In genomic region chr2:115247673-115248072, GRCm38 (mm10) we compare ENCODE assay signal across 35 mouse cellular contexts.
"Had no signal": no experiment of that assay in that cellular context is flagged by ENCODE, and none has a peak within 500 bp of the region (broad histone marks: within the 10 kb centered on the region; RNA-seq: fewer than 3 reads in every experiment).

No protein-coding gene starts in this region.

- H3K4me3 ChIP-seq: heart, embryonic 10.5 days; heart, embryonic 12.5 days; heart, embryonic 13.5 days; heart, embryonic 15.5 days; hindbrain, embryonic 10.5 days; hindbrain, embryonic 12.5 days; hindbrain, embryonic 13.5 days; hindbrain, embryonic 15.5 days; intestine, embryonic 15.5 days; kidney, embryonic 15.5 days; layer of hippocampus, adult 2 months had no signal

- H3K9me3 ChIP-seq: heart, embryonic 10.5 days; heart, embryonic 12.5 days; heart, embryonic 13.5 days; heart, embryonic 15.5 days; hindbrain, embryonic 10.5 days; hindbrain, embryonic 12.5 days; hindbrain, embryonic 13.5 days; hindbrain, embryonic 15.5 days; intestine, embryonic 15.5 days; kidney, embryonic 15.5 days had no signal

- H3K27ac ChIP-seq: heart, embryonic 10.5 days; heart, embryonic 13.5 days; heart, embryonic 15.5 days; hindbrain, embryonic 10.5 days; hindbrain, embryonic 12.5 days; hindbrain, embryonic 13.5 days; hindbrain, embryonic 14.5 days; hindbrain, embryonic 15.5 days; hindbrain, postnatal 0 days; intestine, embryonic 15.5 days; kidney, embryonic 15.5 days; kidney, postnatal 0 days; layer of hippocampus, adult 2 months had no signal

- H3K9ac ChIP-seq: heart, embryonic 12.5 days; heart, embryonic 13.5 days; heart, embryonic 15.5 days; hindbrain, embryonic 12.5 days; hindbrain, embryonic 13.5 days; hindbrain, embryonic 14.5 days; hindbrain, embryonic 15.5 days; intestine, embryonic 15.5 days; kidney, embryonic 15.5 days had no signal

- H3K4me1 ChIP-seq: heart, embryonic 10.5 days; heart, embryonic 12.5 days; heart, embryonic 13.5 days; heart, embryonic 15.5 days; hindbrain, embryonic 10.5 days; hindbrain, embryonic 12.5 days; hindbrain, embryonic 13.5 days; hindbrain, embryonic 15.5 days; intestine, embryonic 15.5 days had no signal

- H3K27me3 ChIP-seq: heart, embryonic 12.5 days; heart, embryonic 13.5 days; heart, embryonic 15.5 days; hindbrain, embryonic 12.5 days; hindbrain, embryonic 13.5 days; hindbrain, embryonic 15.5 days; intestine, embryonic 15.5 days; kidney, embryonic 15.5 days had no signal

- H3K36me3 ChIP-seq: heart, embryonic 10.5 days; heart, embryonic 12.5 days; heart, embryonic 13.5 days; heart, embryonic 15.5 days; hindbrain, embryonic 10.5 days; hindbrain, embryonic 12.5 days; hindbrain, embryonic 13.5 days; hindbrain, embryonic 15.5 days; intestine, embryonic 15.5 days; kidney, embryonic 15.5 days had no signal

- ATAC-seq: hindbrain, embryonic 16.5 days; hindbrain, postnatal 0 days; inflammation-experienced regulatory T-cells, adult 6 months; intestine, embryonic 15.5 days; intestine, embryonic 16.5 days; intestine, postnatal 0 days had no signal

- H3K4me2 ChIP-seq: heart, embryonic 11.5 days; heart, embryonic 12.5 days; heart, embryonic 13.5 days; heart, embryonic 15.5 days; hindbrain, embryonic 12.5 days; hindbrain, embryonic 13.5 days; hindbrain, embryonic 14.5 days; hindbrain, embryonic 15.5 days; intestine, embryonic 15.5 days; kidney, embryonic 15.5 days had no signal

- DNase-seq: heart, postnatal 10 days; heart, postnatal 14 days; heart, postnatal 36 days; heart, postnatal 4 days; kidney, adult 11 months; kidney, adult 18-20 months; kidney, adult 2 months; kidney, adult 8-10 months; kidney, adult 9 months; kidney, postnatal 10 days; kidney, postnatal 14 days; kidney, postnatal 25 days; kidney, postnatal 36 days; kidney, postnatal 4 days; layer of hippocampus, adult 9-11 months; layer of hippocampus, postnatal 36 days had no signal
